Mouse (Mus musculus) Muller cell, postnatal 12 days (primary cell): Measurements from ENCODE around the gene Sema4d.

Experiments used
- DNase-seq: peaks from one replicate; pipeline ENCODE4 v3.0.0-alpha.2; 2015; ENCODE audit errors: inconsistent ontology term

Sema4d gene

DNA sequence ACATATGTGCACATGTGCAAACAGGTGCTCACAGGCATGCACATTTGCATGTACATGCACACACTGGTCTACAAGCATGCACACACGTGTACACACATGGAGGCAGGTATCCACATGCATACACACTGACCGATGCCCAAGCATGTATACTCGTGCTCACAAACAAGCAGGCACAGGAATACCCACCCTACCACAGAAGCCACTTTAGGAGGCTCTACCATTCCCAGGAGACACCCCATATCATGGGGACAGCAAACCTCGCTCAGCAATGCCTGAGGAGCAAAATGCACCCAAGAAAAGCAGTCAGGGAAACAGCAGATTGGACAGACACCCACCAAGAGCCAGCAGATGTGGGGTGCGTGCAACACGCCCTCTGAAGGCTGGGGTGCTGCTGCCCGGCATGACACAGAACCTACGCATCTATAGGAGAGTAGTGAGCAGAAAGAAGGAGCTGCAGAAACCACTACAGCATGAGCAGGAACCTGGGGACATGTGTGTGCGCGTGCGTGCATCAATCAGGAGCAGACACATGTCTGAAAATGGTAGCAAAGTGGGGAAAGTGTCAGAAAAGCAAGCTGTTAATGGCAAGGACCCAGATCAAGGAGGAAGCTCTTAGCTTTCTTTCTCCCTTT, 15.1 kb downstream of the Sema4d start:
- no peak for DNase-seq

DNA sequence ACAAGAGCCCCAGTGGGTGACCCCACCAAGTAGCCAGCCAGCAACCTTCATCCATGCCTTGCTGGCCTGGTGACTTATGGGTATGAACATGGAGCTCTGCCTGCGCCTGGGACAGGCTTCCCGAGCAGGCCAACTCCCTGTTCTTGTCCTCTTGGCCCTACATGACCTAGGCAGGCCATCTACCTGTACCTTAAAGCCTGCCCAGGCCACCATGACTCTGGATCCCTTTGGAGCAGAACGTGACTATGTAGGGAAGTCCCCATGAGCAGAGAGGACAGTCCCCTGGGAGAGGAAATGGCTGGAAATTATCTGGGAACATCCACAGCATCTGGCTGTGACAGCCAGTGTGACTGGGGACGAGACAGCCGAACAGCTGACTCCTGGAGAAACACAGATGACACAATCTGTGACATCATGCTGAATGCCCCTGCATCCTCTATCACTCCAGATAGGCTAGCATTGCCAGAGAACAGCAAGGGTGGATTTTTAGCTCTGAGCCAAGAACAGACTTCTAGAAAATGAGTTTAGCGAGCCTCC, 15.7 kb downstream of the Sema4d start:
- peak; percentile 44 for DNase-seq

- peak; percentile 96 for DNase-seq
These were observed 16.4 kb downstream of the Sema4d start for GRCm38 (mm10) chr13:51777048-51777737.

GRCm38 (mm10) chr13:51776160-51776737, 17.3 kb downstream of the Sema4d start:
- no peak for DNase-seq

- peak; percentile 50 for DNase-seq
These were observed 21.7 kb downstream of the Sema4d start for GRCm38 (mm10) chr13:51771802-51772206.

GRCm38 (mm10) chr13:51770647-51771427, 22.7 kb downstream of the Sema4d start:
- no peak for DNase-seq

DNA sequence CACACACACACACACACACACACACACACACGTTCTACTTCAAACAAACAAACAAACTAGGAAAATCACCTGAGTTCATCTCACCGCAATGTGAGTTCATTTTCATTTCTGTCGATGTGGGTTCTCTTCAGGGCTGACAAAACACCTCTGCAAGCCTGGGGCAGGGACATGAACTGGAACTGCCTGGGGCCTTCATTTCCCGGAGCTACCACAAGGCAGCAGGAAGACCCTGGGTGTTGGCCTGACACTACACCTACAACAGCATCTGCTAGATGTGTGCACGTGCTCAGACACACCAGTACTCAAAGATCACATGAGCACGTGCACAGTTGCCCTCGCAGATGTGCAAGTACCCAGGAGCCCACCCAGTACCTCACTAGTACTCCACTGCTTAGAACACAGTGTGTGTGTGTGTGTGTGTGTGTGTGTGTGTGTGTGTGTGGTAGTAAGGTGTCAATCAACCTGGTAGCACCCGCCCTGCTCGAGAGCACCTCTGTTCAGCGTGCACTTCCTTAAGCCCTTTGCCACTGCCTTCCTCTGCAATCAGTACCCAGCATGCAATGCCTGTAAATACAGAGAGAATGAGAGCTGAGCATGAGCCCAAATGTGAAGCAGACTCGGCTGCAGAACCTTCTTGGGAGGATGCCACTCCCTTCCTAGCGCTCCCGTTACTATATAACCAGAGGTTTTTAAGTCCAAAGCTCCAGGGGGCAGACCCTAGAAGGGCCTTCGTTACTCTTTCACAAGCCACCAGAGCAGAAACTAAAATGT, 25.4 kb downstream of the Sema4d start:
- DNase-seq, result no peak

DNA sequence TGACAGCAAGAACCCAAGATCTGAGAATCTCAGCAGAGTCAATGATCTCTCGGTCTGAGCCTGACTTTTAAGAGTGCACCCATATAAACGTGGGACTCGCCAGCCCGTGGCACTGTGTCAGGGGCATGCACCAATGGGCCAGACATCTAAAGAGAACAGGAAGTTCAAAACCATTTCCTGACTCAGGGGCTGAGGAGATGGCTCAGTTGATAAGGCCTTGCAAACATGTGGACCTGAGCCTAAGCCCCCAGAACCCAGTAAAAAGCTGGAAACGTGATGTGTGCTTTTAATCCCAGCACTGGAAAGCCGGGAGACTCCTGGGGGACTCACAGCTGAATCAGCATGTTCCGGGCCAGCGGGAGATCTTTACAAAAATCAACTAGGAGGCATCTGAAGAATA, 26.0 kb downstream of the Sema4d start:
- DNase-seq, result no peak

- no peak for DNase-seq
These were observed 26.8 kb downstream of the Sema4d start for GRCm38 (mm10) chr13:51766756-51767155.

DNA sequence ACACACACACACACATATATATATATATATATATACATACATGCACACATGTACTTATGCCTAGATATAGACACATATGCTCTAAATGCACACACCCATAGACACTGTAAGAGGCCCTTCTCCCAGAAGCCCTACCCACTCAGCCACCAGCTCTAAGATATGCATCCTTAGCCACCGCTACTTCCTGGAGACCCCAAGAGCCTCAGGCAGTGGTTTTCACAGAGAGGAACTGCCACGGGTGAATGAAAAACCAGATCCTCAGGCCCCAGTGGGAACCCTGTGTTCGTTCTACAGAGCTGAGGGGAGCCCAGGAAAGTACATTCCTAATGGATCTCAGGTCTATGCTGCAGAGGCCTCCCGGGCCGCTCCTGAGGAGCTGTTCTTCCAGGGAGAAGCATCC, 28.2 kb downstream of the Sema4d start:
- DNase-seq, result no peak

DNA sequence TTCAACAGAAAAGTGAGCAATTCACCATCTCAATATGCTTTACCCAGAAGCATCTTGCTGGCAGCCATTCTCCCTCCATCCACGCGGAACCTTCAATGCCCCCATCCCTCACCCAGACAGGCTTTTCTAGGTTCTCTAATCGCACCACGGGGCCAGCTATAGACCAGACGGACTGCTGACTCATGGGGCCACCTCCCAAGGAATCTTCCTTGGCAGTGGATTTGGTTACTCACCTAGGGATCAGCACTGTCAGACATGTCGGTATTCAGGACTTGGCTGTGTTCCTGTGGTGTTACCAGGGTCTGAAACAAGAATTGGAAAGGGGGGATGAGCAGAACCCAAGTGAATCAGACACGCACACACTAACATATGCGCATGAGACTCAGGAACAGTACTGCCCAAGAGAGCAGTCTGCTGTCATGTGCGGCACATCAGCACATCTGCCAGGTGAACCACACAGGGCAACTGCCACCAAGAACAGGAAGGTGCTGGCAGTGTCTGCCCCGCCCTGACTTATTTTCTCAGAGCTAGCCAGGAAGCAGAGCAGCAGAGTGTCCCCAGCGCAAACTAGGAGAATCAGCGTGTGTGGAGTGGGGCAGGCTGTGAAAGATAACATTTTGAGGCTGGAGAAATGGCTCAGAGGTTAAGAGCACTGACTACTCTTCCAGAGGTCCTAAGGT, 30.4 kb downstream of the Sema4d start:
- peak; percentile 91 for DNase-seq

DNA sequence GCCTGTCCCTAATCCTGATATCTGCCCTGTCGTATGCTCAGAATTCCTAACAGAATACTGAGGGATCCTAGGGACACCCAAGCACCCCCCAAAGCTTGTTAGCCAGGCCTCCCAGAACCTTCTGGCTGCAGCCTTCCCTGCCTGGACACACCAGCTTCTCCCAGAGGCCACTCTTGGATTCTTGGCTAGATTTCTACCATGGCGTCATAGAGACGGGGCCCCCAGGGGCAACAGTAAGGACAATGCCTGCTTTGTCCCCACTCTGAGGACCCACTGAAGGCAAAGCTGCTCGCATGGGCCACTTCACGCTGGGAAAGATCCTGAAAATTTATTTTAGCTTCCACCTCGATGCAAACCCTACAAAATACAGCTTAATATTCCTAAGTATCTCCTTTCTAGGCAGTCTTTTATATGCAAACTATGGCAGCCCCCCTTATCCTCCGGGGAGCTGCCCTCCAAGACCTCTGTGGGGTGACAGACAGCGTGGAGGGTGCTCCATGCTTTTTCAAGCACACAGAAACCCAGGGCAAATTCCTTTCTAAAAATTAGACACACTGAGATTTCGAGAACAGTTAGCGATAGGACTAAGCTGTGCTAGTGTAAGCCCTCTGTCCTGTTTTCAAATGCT, 32.2 kb downstream of the Sema4d start:
- peak; percentile 87 for DNase-seq

- no peak for DNase-seq
These were observed 34.1 kb downstream of the Sema4d start for GRCm38 (mm10) chr13:51759256-51759987.

- DNase-seq, result no peak
These were observed 35.1 kb downstream of the Sema4d start for GRCm38 (mm10) chr13:51758428-51758827.

GRCm38 (mm10) chr13:51757099-51757498, 36.4 kb downstream of the Sema4d start:
- no peak for DNase-seq

GRCm38 (mm10) chr13:51756563-51756962, 37.0 kb downstream of the Sema4d start:
- no peak for DNase-seq

GRCm38 (mm10) chr13:51756019-51756418, 37.5 kb downstream of the Sema4d start:
- DNase-seq, result no peak

DNA sequence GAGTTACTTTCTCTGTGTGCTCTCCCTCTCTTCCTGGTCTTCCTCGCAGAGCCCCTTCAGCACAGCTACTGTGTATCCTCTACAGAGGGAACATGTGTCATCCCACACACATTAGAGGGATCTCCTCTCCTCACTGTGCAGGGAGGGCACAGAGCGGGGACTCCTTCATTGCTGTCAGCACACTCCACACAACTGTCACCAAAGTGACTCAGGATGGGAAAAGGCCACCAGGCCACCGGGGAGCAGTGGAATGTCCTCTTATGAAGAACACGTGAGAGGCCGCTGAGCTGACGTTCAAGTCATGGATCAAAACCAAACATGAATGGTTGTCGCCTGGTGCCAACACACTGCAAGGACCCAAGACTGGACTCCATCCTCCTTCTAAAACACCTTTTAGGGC, 38.0 kb downstream of the Sema4d start:
- no peak for DNase-seq

- DNase-seq, result no peak
These were observed 38.9 kb downstream of the Sema4d start for GRCm38 (mm10) chr13:51754559-51755126.
